Mouse (Mus musculus) stomach, embryonic 14.5 days (tissue): ENCODE results near the gene Ciapin1. TPM values are rescaled to one million over a fixed set of nuclear protein-coding genes. Genes with fewer than 3 reads are reported as not detected.

Experiments
- ATAC-seq: fragments of 200-750 bp; cut with Nextera tagmentation; 2 replicates; pipeline ENCODE4 v1.8.0; 2017; ENCODE audit warnings: low read depth, moderate TSS enrichment; ENCODE audit not compliant: insufficient number of reproducible peaks, insufficient read depth, low FRiP score
- H3K27ac ChIP-seq: fragments of 300-500 bp; sonication (generic); 2 replicates; pipeline ENCODE4 v1.5.1; 2014; ENCODE audit warnings: mild to moderate bottlenecking, low read length, moderate library complexity, mixed read lengths
- H3K27me3 ChIP-seq: fragments of 300-500 bp; sonication (generic); 2 replicates; pipeline ENCODE4 v1.6.1; 2014; ENCODE audit warnings: low read length, control low read depth, mixed read lengths; ENCODE audit not compliant: control insufficient read depth, insufficient read depth
- H3K36me3 ChIP-seq: fragments of 300-500 bp; sonication (generic); 2 replicates; pipeline ENCODE4 v1.6.1; 2014; ENCODE audit warnings: mild to moderate bottlenecking, control low read depth, low read length, moderate library complexity, mixed read lengths; ENCODE audit not compliant: control insufficient read depth, insufficient read depth
- H3K4me1 ChIP-seq: fragments of 300-500 bp; sonication (generic); 2 replicates; pipeline ENCODE4 v1.6.1; 2014; ENCODE audit warnings: low read length, control low read depth, mixed read lengths; ENCODE audit not compliant: control insufficient read depth, insufficient read depth
- H3K4me2 ChIP-seq: fragments of 300-500 bp; sonication (generic); replicated peaks from 2 replicates; pipeline ENCODE4 v1.6.1; 2014; ENCODE audit warnings: low read depth, low read length, control low read depth
- H3K4me3 ChIP-seq: fragments of 300-500 bp; sonication (generic); 2 replicates; pipeline ENCODE4 v1.5.1; 2014; ENCODE audit warnings: low read depth, low read length, control low read depth
- H3K9ac ChIP-seq: fragments of 300-500 bp; sonication (generic); replicated peaks from 2 replicates; pipeline ENCODE4 v1.6.1; 2014; ENCODE audit warnings: low read depth, mild to moderate bottlenecking, control low read depth, low read length, moderate library complexity, mixed read lengths
- H3K9me3 ChIP-seq: fragments of 300-500 bp; sonication (generic); 2 replicates; pipeline ENCODE4 v1.6.1; 2016; ENCODE audit warnings: low read depth, low read length, control low read depth; ENCODE audit not compliant: control insufficient read depth
- WGBS: fragments of 180-500 bp; shearing (Covaris S2); extraction: QIAGEN DNeasy Blood & Tissue Kit; methylation state at CpG from one replicate; pipeline ENCODE4 v1.1.7; 2014; 5-methylcytosine and 5-hydroxymethylcytosine counted together
- polyA plus RNA-seq: library from polyadenylated mRNA; unstranded; fragments of >200 nt; fragmentation: Nextera tagmentation; extraction: Ambion mirVana; gene quantifications from 2 replicates; pipeline ENCODE4 v1.2.1, GENCODE M21; 2014

Ciapin1 gene
- polyA plus RNA-seq, 1 experiment from 2014 or later: 96.2 TPM

- Histone ChIP-seq H3K9ac (no peak overlapping the region), H3K4me2 (no peak overlapping the region), H3K9me3 (no peaks in the 10 kb centered on the region), H3K4me1 (no peaks in the 10 kb centered on the region), H3K27ac (no peak overlapping the region), H3K4me3 (no peak overlapping the region), H3K27me3 (no peaks in the 10 kb centered on the region), H3K36me3 (peaks cover 31% of the 10 kb centered on the region)
- no peak for ATAC-seq
- WGBS: 80% methylated on average over 7 of the region's 7 CpGs
Measured at GRCm38 (mm10) chr8:94820553-94820952, 17.6 kb downstream of the Ciapin1 start.

DNA sequence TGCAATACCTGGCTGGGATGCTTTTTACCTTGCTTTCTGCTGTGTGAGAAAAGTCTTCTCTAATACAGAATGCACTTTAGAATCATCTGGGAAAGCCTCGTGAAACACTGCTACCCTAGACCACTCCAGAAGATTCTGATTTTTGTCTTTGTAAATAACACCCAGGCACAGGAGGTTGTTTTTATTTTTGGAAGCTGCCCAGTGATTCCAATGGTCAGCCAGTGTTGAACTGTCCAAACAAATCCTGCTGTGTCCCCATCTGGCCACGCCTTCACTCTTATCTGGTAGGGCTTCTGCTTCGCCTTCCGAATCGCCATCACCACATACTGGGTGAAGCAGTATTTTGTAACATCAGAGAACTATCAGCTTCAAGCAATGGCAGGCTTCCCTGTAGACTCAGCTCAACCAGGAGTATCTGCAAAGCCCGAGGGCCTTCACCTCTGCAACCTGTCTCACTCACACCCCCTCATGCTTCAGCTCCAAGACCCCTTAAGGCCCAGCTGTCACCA, 18.4 kb downstream of the Ciapin1 start:
- H3K9ac ChIP-seq: no peak overlapping the region
- 71% methylated on average over 6 of the region's 6 CpGs for WGBS

GRCm38 (mm10) chr8:94817933-94818332, 20.2 kb downstream of the Ciapin1 start:
- Histone ChIP-seq H3K27ac (no peak overlapping the region), H3K4me2 (no peak overlapping the region), H3K27me3 (no peaks in the 10 kb centered on the region), H3K9me3 (no peaks in the 10 kb centered on the region), H3K4me1 (no peaks in the 10 kb centered on the region), H3K36me3 (peaks cover 8% of the 10 kb centered on the region; the same call in 1 of the 2 replicates), H3K9ac (no peak overlapping the region), H3K4me3 (no peak overlapping the region)
- ATAC-seq: no peak
- WGBS: 87% methylated on average over 11 of the region's 11 CpGs

More for the DNA sequence above, 18.4 kb downstream of the Ciapin1 start:
- Histone ChIP-seq H3K27me3 (no peaks in the 10 kb centered on the region), H3K27ac (no peak overlapping the region), H3K4me3 (no peak overlapping the region), H3K4me1 (no peaks in the 10 kb centered on the region), H3K4me2 (no peak overlapping the region), H3K9me3 (no peaks in the 10 kb centered on the region), H3K36me3 (peaks cover 24% of the 10 kb centered on the region)
- no peak for ATAC-seq

DNA sequence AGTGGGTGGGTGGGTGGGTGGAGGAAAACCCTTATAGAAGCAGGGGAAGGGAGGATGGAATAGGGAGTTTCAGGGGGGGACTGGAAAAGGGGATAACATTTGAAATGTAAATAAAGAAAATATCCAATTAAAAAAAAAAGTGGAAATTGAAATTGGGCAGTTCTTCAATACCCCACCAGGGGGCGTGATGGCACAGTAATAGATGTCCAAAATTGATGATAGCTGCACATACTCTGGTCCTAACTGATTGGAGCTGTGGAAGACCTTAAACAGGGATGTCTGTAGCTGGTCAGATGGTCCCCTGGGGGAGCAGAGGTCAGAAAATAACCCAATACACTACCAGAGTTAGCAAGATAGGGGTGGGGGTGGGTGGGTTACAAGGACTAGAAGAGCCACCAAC, 23.6 kb downstream of the Ciapin1 start:
- H3K27me3 ChIP-seq: no peaks in the 10 kb centered on the region
- H3K4me3 ChIP-seq: no peak overlapping the region
- H3K36me3 ChIP-seq: no peaks in the 10 kb centered on the region
- no peak overlapping the region for H3K9ac ChIP-seq
- H3K4me2 ChIP-seq: no peak overlapping the region
- ATAC-seq: no peak
- 0% methylated on average over 1 of the region's 1 CpGs for WGBS
- 0 out of 2 replicates have a peak, but pooled peaks cover 3% of the 10 kb centered on the region for H3K4me1 ChIP-seq
- H3K27ac ChIP-seq: no peak overlapping the region
- H3K9me3 ChIP-seq: no peaks in the 10 kb centered on the region

GRCm38 (mm10) chr8:94812645-94813098, 25.5 kb downstream of the Ciapin1 start:
- no peak overlapping the region for H3K27ac ChIP-seq
- H3K4me3 ChIP-seq: no peak overlapping the region
- H3K4me2 ChIP-seq: no peak overlapping the region; the same call in 1 of the 2 replicates
- WGBS: 31% methylated on average over 6 of the region's 6 CpGs
- no peak for ATAC-seq
- H3K9ac ChIP-seq: no peak overlapping the region
- 0 out of 2 replicates have a peak, but pooled peaks cover 3% of the 10 kb centered on the region for H3K4me1 ChIP-seq
- no peaks in the 10 kb centered on the region for H3K27me3 ChIP-seq
- no peaks in the 10 kb centered on the region for H3K36me3 ChIP-seq
- no peaks in the 10 kb centered on the region for H3K9me3 ChIP-seq

- Histone ChIP-seq H3K4me1 (0 out of 2 replicates have a peak, but pooled peaks cover 3% of the 10 kb centered on the region), H3K36me3 (no peaks in the 10 kb centered on the region), H3K9ac (no peak overlapping the region), H3K4me2 (no peak overlapping the region), H3K27me3 (no peaks in the 10 kb centered on the region), H3K4me3 (no peak overlapping the region), H3K9me3 (no peaks in the 10 kb centered on the region), H3K27ac (no peak overlapping the region)
- 59% methylated on average over 6 of the region's 6 CpGs for WGBS
- no peak for ATAC-seq
Measured at GRCm38 (mm10) chr8:94811654-94812053, 26.5 kb downstream of the Ciapin1 start.

GRCm38 (mm10) chr8:94810855-94811254, 27.3 kb downstream of the Ciapin1 start:
- no peak for ATAC-seq
- Histone ChIP-seq H3K4me3 (no peak overlapping the region), H3K9ac (no peak overlapping the region), H3K27ac (no peak overlapping the region), H3K36me3 (no peaks in the 10 kb centered on the region), H3K4me1 (0 out of 2 replicates have a peak, but pooled peaks cover 3% of the 10 kb centered on the region), H3K27me3 (no peaks in the 10 kb centered on the region), H3K9me3 (no peaks in the 10 kb centered on the region), H3K4me2 (no peak overlapping the region)
- WGBS: 70% methylated on average over 5 of the region's 5 CpGs

- Histone ChIP-seq H3K4me2 (no peak within 1 kb of the TSS), H3K4me1 (0 out of 2 replicates have a peak, but pooled peaks cover 3% of the 10 kb centered on the region), H3K4me3 (no peak within 1 kb of the TSS), H3K27me3 (no peaks in the 10 kb centered on the region), H3K36me3 (no peaks in the 10 kb centered on the region), H3K27ac (no peak within 1 kb of the TSS), H3K9me3 (no peaks in the 10 kb centered on the region), H3K9ac (no peak within 1 kb of the TSS)
- WGBS: 40% methylated on average over 3 of the region's 3 CpGs
- ATAC-seq: no peak
Measured at GRCm38 (mm10) chr8:94810153-94810552, 28.0 kb downstream of the Ciapin1 start, which contains the start of gene Ccl17. Gene Ccl17 (plus strand): TSS chr8:94810453.

GRCm38 (mm10) chr8:94808372-94808771, 29.8 kb downstream of the Ciapin1 start:
- Histone ChIP-seq H3K9me3 (no peaks in the 10 kb centered on the region), H3K27ac (no peak overlapping the region), H3K4me2 (no peak overlapping the region), H3K27me3 (no peaks in the 10 kb centered on the region), H3K4me1 (0 out of 2 replicates have a peak, but pooled peaks cover 3% of the 10 kb centered on the region), H3K4me3 (no peak overlapping the region), H3K9ac (no peak overlapping the region), H3K36me3 (no peaks in the 10 kb centered on the region)
- ATAC-seq: no peak
- WGBS: 65% methylated on average over 6 of the region's 6 CpGs
